Mouse (Mus musculus): ENCODE data around the gene Cmtm8.

The Cmtm8 gene

DNA sequence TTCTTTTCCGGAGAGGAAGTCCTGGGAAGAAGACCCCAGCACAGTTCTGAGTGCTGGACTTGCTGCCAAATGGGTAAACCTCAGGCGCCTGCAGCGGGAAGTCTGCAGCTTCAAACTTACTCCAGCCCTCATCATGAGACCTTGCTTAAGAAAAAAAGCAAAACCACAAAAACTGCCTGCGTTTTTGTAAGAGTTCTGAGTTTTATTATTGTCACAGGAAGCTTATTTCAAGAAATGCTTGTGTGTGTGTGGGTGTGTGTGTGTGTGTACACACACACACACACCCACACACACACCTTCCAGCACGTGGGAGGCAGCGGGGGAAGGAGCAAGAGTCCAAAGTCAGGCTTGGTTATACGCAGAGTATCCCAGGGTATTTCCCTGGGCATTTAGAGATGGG lies 85.7 kb downstream of the Cmtm8 start:
- DNase-seq (ENCODE audit: low spot score in 2 of 2): no peak

GRCm38 (mm10) chr9:114752863-114753484 lies 91.0 kb downstream of the Cmtm8 start:
- peak; percentile 77 to 95 for DNase-seq (ENCODE audit: low spot score in 2 of 2)

- DNase-seq (ENCODE audit: low spot score in 2 of 2): no peak
These were observed 91.6 kb downstream of the Cmtm8 start for GRCm38 (mm10) chr9:114752311-114752710.

GRCm38 (mm10) chr9:114751582-114751981 lies 92.4 kb downstream of the Cmtm8 start:
- no peak for DNase-seq (ENCODE audit: low spot score in 2 of 2)

DNA sequence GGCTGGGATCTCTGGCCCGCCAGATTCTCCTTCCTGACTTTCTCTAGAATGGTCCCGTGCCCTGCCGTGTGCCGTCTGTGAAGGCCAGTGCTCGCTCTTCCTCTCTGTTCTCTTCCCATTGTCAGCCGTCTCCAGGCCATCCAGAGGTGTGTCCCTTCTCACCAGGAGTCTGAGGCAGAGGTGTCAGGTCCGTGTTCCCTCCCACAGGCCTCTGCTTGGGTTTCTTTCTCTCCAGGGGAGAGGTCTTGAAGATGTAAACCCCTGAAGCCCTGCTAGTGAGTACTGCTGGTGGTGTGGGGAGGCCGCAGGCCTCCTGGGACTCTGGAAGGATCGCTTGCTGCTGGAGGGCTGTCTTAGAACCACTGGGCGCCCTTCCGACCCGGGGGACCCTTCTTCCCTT lies 96.5 kb downstream of the Cmtm8 start:
- DNase-seq (ENCODE audit: low spot score in 2 of 2): no peak

- peak; percentile 45 to 64 for DNase-seq (ENCODE audit: low spot score in 2 of 2)
These were observed 96.9 kb downstream of the Cmtm8 start for GRCm38 (mm10) chr9:114747012-114747411.

GRCm38 (mm10) chr9:114745654-114746053 lies 98.3 kb downstream of the Cmtm8 start:
- no peak for DNase-seq (ENCODE audit: low spot score in 2 of 2)

GRCm38 (mm10) chr9:114745163-114745562 lies 98.8 kb downstream of the Cmtm8 start:
- DNase-seq (ENCODE audit: low spot score in 2 of 2): no peak

DNA sequence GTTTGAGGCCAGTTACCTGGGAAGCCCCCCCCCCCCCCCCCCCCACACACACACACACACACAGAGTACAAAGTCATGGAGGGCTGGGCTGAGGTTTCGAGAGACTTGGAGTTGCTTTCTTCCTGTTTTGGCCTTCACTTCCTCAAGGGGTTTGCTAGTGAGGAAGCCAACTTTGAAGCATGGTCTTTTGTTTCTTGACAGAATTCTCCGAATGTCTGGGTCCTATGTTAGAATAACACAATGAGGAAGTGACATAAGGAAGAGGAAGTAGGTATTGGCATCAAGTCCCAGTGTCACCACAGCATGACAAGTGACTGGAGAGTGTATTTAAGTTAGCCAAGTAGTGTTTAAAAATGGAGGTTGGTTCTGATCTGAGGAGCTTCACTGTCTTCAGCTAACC lies 101.2 kb downstream of the Cmtm8 start:
- no peak for DNase-seq (ENCODE audit: low spot score in 2 of 2)

GRCm38 (mm10) chr9:114740336-114740735 lies 103.6 kb downstream of the Cmtm8 start:
- DNase-seq (ENCODE audit: low spot score in 2 of 2): no peak

Data from left cerebral cortex, adult 9 months (tissue).